Mouse (Mus musculus) CH12.LX (cell line): ENCODE measurements around the gene Ikzf3.

Source experiments
- CHD2 ChIP-seq: IDR thresholded peaks from 2 replicates; pipeline ENCODE4 v1.6.1; 2011; ENCODE audit warnings: low read length, improper control_type of control experiment
- CTCF ChIP-seq, 2 experiments: IDR thresholded peaks in 1 of 2; conservative IDR thresholded peaks in 1 of 2; 2 replicates each; pipeline ENCODE4 v1.5.1; 2011 to 2012; ENCODE audit warnings: low read depth in 2 of 2, low read length in 2 of 2, improper control_type of control experiment in 1 of 2, inconsistent platforms in 1 of 2, mild to moderate bottlenecking in 1 of 2, moderate library complexity in 1 of 2
- EP300 ChIP-seq: IDR thresholded peaks from 2 replicates; pipeline ENCODE4 v1.6.1; 2011; ENCODE audit warnings: low read length, improper control_type of control experiment
- ZC3H11A ChIP-seq: IDR thresholded peaks from 2 replicates; pipeline ENCODE4 v1.6.1; 2012; ENCODE audit warnings: low read depth, mild to moderate bottlenecking, inconsistent platforms, low read length, improper control_type of control experiment

GRCm38 (mm10) chr11:98582551-98583264 lies 36.9 kb upstream of the Ikzf3 start:
- TF ChIP-seq EP300 = no peak
- TF ChIP-seq CTCF (conservative IDR thresholded peaks at IDR 0.05 in 1 of 2, IDR thresholded peaks at IDR 0.05 in 1 of 2; ENCODE audit: low read depth in 2 of 2, low read length in 2 of 2) = no peak
- TF ChIP-seq CHD2 = no peak
- TF ChIP-seq ZC3H11A = no peak
